Comparison of ENCODE assay signal across 8 mouse cellular contexts in the genomic region with DNA sequence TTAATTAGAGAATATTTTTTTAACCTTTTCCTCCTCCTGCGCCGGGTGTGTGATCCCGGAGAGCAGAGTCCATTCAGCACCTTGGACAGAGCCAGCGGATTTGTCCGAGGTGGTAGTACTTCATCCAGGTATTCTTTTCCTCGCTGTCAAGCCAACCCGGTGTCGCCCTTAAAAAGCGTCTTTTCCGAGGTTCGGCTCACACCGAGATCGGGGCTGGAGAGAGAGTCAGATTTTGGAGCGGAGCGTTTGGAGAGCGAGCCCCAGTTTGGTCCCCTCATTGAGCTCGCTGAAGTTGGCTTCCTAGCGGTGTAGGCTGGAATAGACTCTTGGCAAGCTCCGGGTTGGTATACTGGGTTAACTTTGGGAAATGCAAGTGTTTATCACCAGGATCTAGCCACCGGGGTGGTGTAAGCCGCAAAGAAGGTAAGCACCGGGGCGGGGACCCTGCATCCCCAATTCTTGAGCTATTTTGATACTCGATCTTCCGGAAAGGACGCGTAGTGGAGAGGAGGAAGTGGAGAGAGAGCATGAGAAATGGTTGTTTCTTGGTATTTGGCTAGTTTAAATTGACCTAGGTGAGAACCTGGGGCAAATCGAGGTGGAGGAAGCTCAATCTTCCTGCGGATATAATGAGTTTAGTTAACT. TPM values are rescaled to one million over a fixed set of nuclear protein-coding genes. Genes with fewer than 3 reads are reported as not detected.
DNase-seq lines count a peak whose midpoint lies in the region; ATAC-seq and TF ChIP-seq lines count a peak whose summit lies in the region.

No protein-coding gene starts in this region.

- intact Hi-C loops in gastrocnemius, adult 2 months (cut with DNase I) = no loop called here
- intact Hi-C loops in gastrocnemius, postnatal 14 days (cut with DNase I; ENCODE audit: low total_unique reads) = no loop called here
- intact Hi-C loops in left cerebral cortex, postnatal 36 days (cut with DNase I) = loop anchor here (5.0 to 10.0 kb wide), 3 partner anchors 394 to 1709 kb away; a partner anchor contains a TSS

- no peak for ATAC-seq in embryonic facial prominence, embryonic 13.5 days (ENCODE audit: insufficient number of reproducible peaks, insufficient read depth, low FRiP score, low TSS enrichment, low read depth)
- no peak for ATAC-seq in hindbrain, embryonic 12.5 days (ENCODE audit: low FRiP score)
- peak; percentile 15; the same call in 1 of the 2 replicates for ATAC-seq in midbrain, embryonic 15.5 days (replicated peaks)

- no peaks in the 10 kb centered on the region for H3K36me3 ChIP-seq in embryonic facial prominence, embryonic 13.5 days
- H3K36me3 ChIP-seq in hindbrain, embryonic 12.5 days = no peaks in the 10 kb centered on the region
- no peaks in the 10 kb centered on the region for H3K36me3 ChIP-seq in midbrain, embryonic 15.5 days (replicated peaks)

- no peak overlapping the region for H3K4me3 ChIP-seq in gastrocnemius, adult 2 months
- H3K4me3 ChIP-seq in embryonic facial prominence, embryonic 13.5 days = peak overlapping the region; percentile 29
- peak overlapping the region; percentile 64 for H3K4me3 ChIP-seq in hindbrain, embryonic 12.5 days
- H3K4me3 ChIP-seq in midbrain, embryonic 15.5 days = peak overlapping the region; percentile 72

- no peak overlapping the region for H3K9ac ChIP-seq in embryonic facial prominence, embryonic 13.5 days
- no peak overlapping the region for H3K9ac ChIP-seq in hindbrain, embryonic 12.5 days
- H3K9ac ChIP-seq in midbrain, embryonic 15.5 days = peak overlapping the region; percentile 76; the same call in 1 of the 2 replicates

- no peak overlapping the region for H3K27ac ChIP-seq in gastrocnemius, adult 2 months
- no peak overlapping the region for H3K27ac ChIP-seq in embryonic facial prominence, embryonic 13.5 days
- H3K27ac ChIP-seq in hindbrain, embryonic 12.5 days = no peak overlapping the region
- peak overlapping the region; percentile 97 for H3K27ac ChIP-seq in midbrain, embryonic 15.5 days

- no peak; the same call in 1 of the 2 replicates for TF ChIP-seq CTCF in gastrocnemius, adult 2 months (IDR thresholded peaks at IDR 0.05)

- DNase-seq in gastrocnemius, adult 2 months = peak; percentile 48
- DNase-seq in gastrocnemius, postnatal 14 days = no peak
- peak; percentile 76 for DNase-seq in adrenal gland, postnatal 36 days
- peak; percentile 47 to 54 for DNase-seq in left cerebral cortex, postnatal 36 days (ENCODE audit: low spot score in 2 of 2)
- DNase-seq in yolk sac, embryonic 10.5 days (ENCODE audit: low spot score) = peak; percentile 55

- WGBS in embryonic facial prominence, embryonic 13.5 days = under 1% methylated on average over 29 of the region's 29 CpGs
- 1% methylated on average over 29 of the region's 29 CpGs for WGBS in hindbrain, embryonic 12.5 days
- under 1% methylated on average over 29 of the region's 29 CpGs for WGBS in midbrain, embryonic 15.5 days

- H3K27me3 ChIP-seq in embryonic facial prominence, embryonic 13.5 days = peaks cover 74% of the 10 kb centered on the region
- peaks cover 48% of the 10 kb centered on the region for H3K27me3 ChIP-seq in hindbrain, embryonic 12.5 days
- peaks cover 35% of the 10 kb centered on the region for H3K27me3 ChIP-seq in midbrain, embryonic 15.5 days (replicated peaks)

- peaks cover 31% of the 10 kb centered on the region for H3K4me1 ChIP-seq in embryonic facial prominence, embryonic 13.5 days
- H3K4me1 ChIP-seq in hindbrain, embryonic 12.5 days = peaks cover 27% of the 10 kb centered on the region
- H3K4me1 ChIP-seq in midbrain, embryonic 15.5 days = peaks cover 40% of the 10 kb centered on the region

- peak overlapping the region; percentile 95 for H3K4me2 ChIP-seq in embryonic facial prominence, embryonic 13.5 days
- peak overlapping the region; percentile 94 for H3K4me2 ChIP-seq in hindbrain, embryonic 12.5 days (replicated peaks)
- H3K4me2 ChIP-seq in midbrain, embryonic 15.5 days = peak overlapping the region; percentile 100

- H3K9me3 ChIP-seq in embryonic facial prominence, embryonic 13.5 days = no peaks in the 10 kb centered on the region
- H3K9me3 ChIP-seq in hindbrain, embryonic 12.5 days (replicated peaks) = no peaks in the 10 kb centered on the region
- no peaks in the 10 kb centered on the region for H3K9me3 ChIP-seq in midbrain, embryonic 15.5 days

RNA-seq across cellular contexts. Expression of a gene that starts 1.6 kb away (rescaled TPM):
- under 1 TPM; 0.50 to 0.84 TPM for total RNA-seq in gastrocnemius, adult 2 months (2021)
- total RNA-seq in gastrocnemius, postnatal 14 days (2021) = under 1 TPM; 0.10 to 0.24 TPM
- total RNA-seq in adrenal gland, postnatal 36 days (2021) = under 1 TPM; 0.07 to 0.16 TPM
- polyA plus RNA-seq in embryonic facial prominence, embryonic 13.5 days (2015; fragmentation: Nextera tagmentation; extraction: Ambion mirVana) = 4.7 and 5.1 TPM in 2 replicates
- 3.2 and 4.3 TPM in 2 replicates for polyA plus RNA-seq in hindbrain, embryonic 12.5 days (2016; fragmentation: Nextera tagmentation; extraction: Ambion mirVana)
- 10 to 100 TPM; 26.9 to 30.3 TPM for total RNA-seq in left cerebral cortex, postnatal 36 days (2021)
- 6.4 and 6.8 TPM in 2 replicates for polyA plus RNA-seq in midbrain, embryonic 15.5 days (2015; fragmentation: Nextera tagmentation; extraction: Ambion mirVana)

Comparison
In these comparisons a context has a peak if more than half of its experiments do, and no peak if none do; other contexts are left out.
1. RNA of a gene that starts 1.6 kb away (total RNA-seq): 26.9 to 30.3 TPM in left cerebral cortex, postnatal 36 days; 0.50 to 0.84 TPM in gastrocnemius, adult 2 months, 0.10 to 0.24 TPM in gastrocnemius, postnatal 14 days and 0.07 to 0.16 TPM in adrenal gland, postnatal 36 days; every median in the first group is over 10 times any median in the second.
2. Peak in every context shown above with its lines, with median percentiles within 50 percentile points of each other: H3K4me2 ChIP-seq.